Mouse (Mus musculus) kidney, postnatal 14 days (tissue): Measurements from ENCODE around the gene Lhx4.

Experiments
- DNase-seq: peaks from one replicate; pipeline ENCODE4 v3.0.0; 2022; ENCODE audit warnings: mixed read lengths

Lhx4 gene

DNA sequence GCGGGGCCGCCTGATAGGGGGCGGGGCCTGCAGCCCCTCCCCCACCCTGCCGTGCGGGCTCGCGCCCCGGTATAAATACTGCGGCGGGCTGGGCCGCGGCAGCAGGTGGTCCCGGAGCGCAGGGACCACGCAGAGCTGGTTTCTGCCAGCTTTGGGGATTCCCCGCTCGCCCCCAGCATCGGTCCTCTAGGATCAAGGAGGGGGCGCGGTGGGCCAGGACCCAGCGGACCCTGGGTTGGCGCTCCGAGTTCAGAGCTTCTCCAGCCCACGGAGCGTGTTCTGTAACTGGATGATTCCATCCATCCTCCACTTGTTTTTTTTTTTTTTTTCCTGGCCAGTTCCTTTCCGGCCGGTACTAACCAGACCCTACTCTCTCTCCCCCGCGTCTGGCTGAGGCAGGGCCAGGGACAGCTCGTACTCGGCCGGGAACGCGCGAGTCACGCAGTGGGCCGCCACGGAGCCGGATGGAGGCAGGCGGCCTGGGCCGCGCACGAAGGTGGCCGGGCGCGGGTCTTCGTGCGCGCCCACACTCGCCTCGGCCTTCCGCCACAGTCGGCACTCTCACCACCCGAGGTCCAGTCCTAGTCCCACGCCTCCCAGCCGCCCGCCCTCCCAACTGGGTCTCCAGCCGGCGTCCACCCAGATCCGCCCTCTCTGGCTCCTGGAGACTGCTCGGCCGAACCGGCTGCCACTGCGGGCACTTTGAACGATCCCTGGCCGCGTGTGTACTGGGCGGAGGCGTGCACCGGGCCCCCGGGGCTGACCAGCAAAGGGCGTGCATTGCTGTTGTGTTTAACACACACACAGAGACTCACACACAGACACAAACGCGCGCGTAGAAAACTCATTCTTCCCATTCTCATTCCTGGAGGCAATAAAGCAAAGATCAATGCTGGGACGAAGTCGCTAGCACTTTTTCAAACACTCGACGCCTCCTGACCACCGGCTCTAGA is 8.8 kb downstream of the Lhx4 start:
- DNase-seq: peak; percentile 33

DNA sequence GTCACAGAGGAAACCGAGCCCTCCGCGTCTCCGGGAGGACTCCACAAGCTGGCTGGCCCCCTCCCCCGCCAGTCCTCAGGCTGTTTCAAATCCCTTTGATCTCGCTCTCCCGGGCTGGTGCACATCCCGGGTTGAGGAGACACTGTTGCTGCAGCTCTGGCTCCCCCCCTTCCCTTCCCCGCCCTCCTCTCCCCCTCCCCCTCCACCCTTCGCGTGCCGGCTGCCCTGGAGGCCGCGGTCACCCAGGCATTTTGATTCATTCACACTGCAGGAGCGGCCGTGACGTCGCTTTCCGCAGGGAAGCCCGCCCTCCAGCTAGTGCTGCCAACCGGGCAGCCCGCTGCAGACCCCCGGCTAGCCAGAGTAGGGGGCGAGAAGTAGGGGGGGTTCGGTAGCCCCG is 9.5 kb downstream of the Lhx4 start:
- DNase-seq: peak; percentile 16

DNA sequence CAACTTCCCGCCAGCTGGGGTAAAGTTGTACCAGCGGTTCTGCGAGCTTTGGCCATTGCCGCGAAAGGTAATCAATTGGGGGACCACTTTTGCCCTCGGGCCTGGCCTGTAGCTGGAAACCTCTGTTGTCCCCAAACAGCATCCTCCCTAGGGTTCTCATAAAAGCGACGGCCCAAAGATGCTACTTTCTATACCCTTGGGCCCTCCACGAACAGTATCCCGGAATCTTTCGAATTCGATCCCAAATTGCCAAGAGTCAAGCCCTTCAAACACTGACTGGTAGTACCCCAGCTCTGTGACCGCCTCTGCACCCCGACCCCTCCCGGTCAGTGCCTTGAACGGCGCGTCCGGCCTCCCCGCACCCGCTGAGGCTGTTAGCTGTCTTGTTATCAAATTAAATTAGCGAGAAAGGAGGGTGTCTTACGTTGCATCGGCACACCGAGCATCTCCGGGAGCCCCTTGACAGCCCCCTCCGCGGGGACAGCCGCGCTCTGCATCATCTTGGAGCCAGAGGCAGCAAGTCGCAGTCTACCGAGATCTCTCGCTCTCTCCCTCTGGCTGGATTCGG is 10.0 kb downstream of the Lhx4 start:
- no peak for DNase-seq

DNA sequence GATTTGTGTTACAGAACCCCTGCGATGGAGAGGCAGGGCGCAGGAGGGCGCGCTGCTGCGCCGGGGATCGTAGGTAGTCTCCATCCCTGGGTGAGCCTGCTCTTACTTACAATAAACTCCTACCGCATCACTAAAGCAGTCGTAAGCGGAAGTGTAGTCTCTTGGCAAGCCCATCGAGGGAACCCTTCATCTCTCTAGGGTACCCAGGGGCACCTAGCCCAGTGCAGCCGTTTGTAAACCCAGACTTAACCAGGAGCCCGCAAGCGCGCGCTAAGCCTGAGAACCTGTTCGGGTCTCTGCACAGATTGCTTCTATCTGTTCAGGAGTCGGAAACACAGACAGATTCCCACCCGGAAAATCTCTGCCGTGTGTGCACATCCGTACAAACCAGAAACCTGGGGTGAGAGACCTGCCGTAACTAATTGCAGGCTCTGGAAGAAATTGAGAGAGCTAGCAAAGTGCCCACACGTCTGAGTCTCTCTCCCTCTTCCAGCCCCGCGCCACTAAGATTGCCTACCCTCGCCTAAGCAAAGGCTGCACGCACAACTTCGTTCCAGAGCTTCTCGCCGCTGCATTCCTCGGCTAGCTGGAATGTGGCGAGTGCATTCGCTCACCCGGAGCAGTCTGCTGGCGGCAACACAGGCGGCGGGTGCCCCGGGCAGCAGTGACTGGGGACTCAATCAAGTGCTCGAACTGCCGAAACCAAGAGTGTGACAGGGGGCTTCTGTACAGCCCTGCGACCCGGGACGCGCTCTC is 10.7 kb downstream of the Lhx4 start:
- DNase-seq: peak; percentile 38

DNA sequence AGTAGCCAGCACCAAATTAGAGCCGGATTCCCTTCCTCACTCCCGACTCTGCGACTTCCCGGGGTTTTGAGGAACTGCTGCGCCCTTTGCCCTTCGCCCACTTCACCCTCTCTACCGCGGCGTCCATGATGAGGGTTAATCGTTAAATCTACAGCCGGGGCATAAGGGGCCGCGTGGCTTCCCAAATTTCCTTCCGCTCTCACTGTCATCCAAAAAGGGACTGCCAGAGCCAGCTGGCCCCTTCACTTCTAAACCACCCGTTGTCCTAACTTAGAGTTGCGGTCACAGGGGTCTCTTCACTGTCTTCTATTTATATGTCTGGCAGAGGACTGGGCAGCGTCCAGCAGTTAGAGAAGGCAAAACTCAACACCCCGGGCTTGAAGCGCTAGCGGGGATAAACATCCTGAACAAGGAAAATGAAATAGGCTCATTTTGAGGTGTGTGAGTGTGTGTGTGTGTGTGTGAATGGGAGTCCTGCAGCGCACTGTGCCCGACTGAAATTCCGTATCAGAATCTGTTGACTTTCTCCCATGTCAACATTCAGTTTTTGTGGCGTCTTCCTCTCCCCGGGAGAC is 13.6 kb downstream of the Lhx4 start:
- DNase-seq: no peak

DNA sequence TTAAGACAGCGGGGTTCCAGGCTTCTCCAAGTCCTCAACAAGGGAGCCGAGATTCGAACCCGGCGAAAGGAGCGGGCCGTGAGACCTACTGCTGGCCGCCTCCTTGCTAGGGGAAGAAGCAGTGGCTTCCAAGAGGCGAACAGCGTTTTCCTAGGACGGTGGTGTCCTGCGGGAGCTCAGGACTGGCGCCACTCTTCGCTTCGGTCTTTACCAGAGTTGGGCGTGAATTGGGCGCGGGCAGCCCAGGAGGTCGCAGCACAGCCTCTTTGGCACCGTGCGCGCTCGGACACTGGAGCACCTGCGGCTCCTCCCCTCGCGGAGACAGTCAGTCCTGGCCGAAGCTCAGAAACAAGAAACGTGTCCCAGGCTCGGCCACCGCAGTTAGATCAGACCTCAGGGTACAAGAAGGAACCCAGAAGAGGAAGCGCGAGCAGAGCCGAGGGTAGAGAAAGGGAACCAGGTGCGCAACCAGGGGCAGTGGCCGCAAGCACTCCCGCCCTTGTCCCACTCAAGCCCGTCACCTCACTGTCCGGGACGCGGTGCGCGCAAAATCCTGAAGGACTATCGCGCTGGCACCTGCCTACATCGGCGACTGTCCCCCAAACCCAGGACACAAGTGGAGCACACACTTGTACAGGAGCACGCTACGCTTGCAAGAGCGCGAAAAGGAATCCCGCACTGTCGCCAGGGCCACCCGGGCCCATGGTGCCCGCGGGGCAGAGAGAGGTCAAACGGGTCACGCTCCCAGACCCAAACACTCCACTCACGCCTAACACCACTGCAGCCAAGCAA is 14.3 kb downstream of the Lhx4 start:
- DNase-seq: no peak

DNA sequence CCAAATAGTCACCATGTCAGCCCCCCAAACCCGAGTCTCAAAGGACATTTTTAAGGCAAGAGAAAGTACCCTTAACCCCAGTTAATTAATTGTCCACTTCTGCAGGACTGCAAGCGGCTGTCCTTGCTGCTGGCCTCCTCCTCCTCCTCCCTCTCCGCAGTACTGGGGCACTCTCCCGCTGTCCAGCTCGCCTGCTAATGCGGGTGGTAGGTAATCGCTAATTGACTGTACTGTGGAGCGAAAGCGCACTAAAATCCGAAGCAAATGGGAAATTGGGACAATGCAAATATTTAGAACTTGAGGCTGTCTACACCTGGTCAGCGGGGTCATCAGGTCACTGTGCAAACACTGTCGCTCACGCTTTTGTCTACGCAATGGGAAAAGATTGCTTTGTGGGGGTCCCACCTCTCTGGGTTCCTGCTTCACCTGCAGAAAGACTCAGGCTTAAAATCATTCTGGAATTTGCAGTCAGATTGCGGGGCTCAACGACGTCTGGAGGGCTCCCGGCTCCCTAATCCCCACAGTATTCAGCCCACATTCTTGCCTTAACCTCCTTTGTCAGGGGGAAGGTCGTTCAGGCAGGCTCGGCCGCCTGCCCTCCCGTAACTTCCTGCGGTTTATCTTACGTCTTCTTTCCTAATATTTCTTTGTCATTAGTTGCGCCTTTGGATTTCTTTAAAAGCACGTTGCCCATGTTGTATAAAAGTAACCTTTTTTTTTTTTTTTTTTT is 15.2 kb downstream of the Lhx4 start:
- DNase-seq: no peak

DNA sequence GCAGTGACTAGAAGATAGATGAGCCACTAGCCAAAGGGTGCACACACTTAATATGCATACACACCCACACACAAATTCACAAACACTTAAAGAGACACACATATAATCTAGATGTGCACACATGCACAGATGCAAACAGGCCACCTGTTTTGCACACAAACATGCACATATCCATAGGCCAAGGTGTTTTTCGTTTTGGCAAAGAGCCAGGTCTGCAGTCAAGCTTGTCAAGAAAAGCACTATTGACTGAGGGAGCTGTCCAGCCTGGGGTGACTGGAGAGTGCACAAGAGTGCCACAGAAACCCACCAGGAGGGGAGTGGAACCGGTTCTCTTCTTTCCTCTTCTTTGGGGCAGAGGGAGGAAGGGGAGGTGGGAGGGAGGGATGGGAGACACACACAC is 20.3 kb downstream of the Lhx4 start:
- DNase-seq: no peak

DNA sequence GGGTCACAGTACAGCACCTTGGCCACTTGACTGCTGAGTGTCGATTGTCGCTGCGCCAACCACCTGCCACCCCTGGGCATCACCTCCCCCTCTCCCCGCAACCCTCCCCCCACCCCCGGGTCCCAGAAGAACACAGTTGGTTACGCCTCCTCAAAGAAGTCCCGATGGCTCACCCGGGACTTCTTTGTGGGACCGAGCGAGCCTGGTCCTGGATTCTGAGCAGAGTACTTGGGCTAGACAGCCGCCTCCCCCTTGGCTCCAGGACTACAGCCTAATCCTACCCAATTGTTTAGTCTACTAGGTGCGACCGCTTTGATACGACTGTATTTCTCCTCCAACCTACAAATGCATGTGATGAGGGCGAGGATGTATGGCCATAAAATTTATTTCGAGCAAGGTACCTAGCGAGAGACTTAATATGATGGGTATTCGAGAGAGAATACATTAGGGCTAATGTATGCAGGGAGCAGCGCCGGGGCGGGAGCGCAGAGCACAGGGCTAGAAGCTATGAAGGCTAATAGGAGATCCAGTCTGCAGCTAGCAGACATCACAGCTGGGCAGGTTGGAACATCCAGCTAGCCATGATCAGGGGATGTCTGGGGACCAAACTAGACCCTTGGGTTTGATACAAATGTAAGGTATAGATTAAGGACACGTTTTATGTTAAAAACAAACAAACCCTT is 22.2 kb downstream of the Lhx4 start:
- DNase-seq: no peak

DNA sequence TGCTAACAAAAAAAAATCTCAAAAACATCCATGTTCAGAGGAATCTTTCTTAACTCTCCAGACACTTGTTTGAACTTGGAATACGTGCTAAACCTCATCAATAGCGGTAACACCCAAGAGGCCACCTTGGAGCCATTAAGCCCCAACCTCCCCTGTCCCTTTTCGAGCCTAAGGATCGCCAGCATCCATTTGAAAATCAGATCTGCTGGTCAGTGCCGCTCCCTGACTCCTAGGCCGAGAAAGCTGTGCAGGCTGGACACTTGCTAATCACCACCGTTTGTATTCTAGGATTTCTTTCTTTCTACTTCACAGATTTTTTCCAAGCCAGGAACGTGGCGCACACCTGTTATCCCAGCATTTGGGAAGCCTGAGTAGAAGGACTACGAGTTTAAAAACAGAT is 23.7 kb downstream of the Lhx4 start:
- no peak for DNase-seq

DNA sequence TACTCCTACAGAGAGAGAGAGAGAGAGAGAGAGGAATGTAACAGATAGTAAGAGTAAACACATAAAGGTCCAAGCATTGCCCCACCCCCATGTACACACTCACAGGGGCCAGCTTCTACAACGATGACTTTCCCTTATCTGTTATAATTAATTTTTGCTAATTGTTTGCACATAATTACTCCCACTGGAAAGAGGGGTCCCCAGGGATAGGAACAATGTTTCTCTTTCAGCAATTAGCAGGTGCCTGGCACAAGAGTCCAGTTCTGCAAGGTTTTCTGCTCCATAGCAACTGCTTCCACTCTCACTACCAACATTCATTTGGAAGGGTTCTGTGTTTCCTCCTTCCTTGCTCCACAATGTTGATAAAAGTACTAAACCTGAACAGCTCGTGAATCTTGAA is 25.6 kb downstream of the Lhx4 start:
- no peak for DNase-seq

DNA sequence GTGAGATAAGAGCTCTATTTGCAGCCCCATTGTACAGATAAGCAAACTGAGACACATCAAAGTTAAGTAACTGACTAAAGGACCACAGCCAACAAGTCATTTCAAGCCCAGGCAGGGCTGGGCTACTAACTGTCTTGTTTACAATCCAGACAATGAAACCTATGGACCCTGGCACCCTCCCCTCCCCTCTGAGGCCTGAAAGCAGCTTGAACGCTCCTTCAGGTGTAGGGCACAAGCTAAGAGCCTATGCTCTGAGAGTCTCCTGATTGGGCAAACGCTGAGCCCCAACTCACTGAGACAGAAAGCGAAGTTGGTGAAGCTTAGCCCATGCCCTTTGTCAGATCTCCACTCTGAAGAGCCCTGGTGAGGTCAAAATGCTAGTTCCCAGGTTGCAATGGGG is 27.2 kb downstream of the Lhx4 start:
- no peak for DNase-seq

DNA sequence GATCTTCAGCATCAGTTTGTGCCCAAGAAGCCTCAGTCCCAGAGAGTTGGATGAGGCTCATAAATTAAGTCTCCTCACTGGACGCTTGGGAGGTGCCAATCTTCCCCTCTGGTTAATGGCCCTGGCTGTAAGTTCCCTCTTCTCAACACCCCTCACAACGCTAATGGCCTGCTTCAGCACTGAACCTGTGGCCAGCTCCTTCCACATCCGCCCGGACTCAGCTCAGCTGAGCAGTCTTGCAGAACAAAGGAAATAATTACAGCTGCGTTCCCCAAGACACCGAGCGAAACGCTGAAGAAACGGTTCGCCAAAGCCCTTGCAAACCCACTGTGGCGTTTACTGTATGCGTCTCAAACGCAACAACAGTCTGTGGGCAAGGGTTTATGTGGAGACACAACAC is 29.3 kb downstream of the Lhx4 start:
- DNase-seq: peak; percentile 61

DNA sequence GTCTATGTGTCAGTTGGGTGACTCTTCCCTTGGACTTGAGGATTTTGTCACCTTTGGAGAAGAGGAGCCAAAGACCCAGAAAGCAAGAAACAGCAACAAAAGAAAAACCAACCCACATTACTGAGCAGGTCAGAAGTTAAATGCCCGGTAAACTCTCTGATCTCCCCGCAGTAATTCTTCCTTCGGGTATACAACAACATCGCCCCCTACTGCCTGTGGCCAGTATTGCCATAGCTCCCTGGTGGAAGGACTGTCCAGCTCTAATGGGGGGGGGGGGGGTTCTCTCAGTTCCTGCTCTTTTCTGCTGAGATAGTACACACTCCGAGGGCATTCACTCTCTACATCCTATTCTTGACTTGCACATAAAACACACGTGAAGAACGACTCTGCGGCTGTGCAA is 30.0 kb downstream of the Lhx4 start:
- DNase-seq: no peak

DNA sequence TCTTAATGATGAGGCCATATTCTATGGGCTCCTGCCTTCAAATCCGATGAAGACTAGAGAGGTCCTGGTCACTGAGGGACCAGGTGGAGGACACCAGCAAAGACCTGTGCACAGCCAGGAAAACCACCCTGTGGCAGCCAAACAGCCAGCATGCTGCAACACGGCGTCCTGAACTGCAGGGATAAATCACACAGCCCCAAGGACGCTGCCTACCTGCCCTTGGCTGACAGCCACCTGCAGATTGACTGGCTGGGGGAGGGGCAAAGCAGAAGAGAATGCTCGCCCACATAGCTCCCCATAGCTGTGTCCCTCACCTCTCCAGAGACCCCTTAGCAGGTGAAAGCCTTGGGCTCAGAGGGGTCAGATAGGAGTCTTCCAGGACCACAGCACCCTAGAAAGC is 31.5 kb downstream of the Lhx4 start:
- DNase-seq: no peak

DNA sequence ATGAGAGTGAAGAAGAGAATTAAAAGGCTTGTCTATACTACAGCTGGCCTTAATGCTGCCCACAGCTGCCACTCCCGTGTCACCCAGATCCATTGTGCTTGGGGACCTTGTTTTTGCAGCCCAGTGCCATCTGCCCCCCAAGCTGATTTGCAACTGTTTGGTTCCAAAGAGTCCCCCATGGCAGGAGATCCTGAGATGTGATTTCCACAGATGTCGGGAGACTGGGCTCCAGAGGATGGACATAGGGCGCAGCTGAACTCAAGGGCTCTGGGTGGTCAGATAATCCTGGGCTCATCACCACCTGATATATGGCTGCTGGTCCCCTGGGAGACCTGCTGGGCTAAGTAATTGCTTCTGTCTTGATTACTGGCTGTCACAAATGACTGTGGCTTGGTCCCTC is 32.6 kb downstream of the Lhx4 start:
- DNase-seq: no peak

DNA sequence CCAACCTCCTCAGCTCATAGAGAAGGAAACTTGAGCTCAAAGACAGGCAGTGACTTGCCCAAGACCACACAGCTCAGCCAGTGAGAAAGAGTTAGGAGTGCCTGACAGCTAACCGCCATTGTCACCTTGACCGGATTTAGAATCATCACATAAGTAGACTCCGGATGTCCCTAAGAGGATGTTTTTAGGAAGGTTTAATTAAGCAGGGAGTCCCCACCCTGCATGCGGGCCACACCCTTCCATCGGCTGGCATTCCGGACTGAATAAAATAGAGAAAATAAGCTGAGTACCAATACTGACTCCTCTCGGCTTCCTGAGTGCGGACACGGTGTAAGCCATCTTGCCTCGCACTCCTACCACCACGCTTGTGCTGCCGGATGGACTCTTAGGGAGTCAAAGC is 34.2 kb downstream of the Lhx4 start:
- no peak for DNase-seq

DNA sequence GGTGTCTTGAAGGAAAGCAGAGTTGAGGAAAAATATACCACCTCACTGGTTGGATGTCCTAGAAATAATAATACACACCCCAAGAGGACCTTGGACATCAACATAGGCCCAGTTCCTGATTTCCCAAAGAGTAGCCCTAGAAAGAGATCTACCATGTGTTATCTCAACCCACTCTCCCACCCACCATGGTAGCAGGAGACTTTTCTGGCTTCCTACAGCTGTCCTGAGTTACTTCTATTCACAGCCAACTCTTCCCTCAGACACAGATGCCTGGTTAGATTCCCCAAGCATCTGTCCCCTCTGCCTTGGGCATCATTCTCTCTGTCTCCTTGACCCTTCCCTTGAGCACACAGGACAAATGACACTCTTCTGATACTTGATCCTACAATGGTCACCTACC is 36.1 kb downstream of the Lhx4 start:
- DNase-seq: no peak

DNA sequence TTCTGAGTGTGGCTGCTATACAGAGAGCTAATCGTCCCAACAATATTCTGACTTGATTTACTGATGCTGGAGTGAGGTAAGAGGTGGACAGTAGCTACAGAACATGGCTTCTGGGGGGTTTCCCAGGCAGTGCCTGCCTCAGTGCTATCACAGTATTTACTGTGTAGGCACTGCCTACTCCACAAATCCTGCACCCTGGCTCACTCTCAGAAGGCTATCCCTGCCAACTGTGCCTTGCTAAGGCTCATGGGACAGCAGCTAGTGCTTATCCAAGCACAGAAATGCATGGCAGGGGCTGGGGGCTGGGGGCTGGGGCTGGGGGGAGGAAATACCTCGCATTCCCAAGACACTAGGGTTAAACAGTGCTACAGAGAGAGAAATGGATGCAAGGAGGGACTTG is 38.2 kb downstream of the Lhx4 start:
- no peak for DNase-seq

DNA sequence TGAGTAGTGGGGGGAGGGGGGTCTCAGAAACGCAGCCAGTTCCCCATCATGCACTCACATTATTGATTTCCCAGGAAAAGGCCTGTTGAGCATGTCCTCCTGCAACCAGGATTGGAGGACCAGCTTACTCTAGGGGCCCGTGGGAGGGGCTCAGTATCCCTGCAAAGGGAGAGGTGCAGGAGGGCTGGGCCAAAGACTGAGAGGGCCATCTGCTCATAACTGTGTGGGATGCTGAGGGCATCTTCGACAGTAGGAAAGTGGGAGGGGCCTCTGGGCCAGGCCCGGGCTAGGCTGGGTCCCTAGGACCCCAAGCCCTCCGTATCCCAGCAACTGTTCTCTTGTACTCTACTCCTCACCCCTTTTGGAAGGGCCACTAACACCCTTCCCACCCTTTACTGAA is 47.3 kb downstream of the Lhx4 start:
- no peak for DNase-seq

DNA sequence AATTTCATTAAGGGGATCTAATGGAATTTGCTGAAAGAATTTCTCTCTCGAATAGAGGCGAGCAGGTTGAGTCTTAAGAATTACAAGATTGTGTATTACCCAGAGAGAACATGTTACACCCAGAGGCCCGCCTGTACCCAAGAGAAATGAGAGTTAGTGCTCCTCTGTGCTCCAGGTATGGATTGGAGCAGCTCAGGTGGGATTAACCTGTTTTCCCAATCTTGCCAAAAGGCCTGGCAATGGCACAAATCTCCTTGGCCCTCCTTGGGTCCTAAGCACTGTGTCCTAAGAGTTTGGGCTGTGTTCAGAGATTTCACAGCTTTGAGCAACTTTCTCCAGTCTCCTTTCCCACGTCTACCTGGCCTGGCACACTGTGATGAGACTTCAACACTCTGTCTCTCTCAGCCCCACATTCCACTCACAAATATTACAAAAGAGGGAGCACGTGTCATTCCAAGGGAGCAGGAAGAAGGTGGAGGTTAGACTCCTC is 48.2 kb downstream of the Lhx4 start:
- DNase-seq: no peak
